Mouse (Mus musculus) heart, postnatal 0 days (tissue): ENCODE results near the gene Mllt10.

Experiments used
- CTCF ChIP-seq: IDR thresholded peaks from 2 replicates; pipeline ENCODE4 v1.5.1; 2016; ENCODE audit warnings: antibody characterized with exemption, control low read depth, low read depth
- EP300 ChIP-seq: IDR thresholded peaks from 2 replicates; pipeline ENCODE4 v1.6.1; 2016; ENCODE audit warnings: antibody characterized with exemption, low read depth

DNA sequence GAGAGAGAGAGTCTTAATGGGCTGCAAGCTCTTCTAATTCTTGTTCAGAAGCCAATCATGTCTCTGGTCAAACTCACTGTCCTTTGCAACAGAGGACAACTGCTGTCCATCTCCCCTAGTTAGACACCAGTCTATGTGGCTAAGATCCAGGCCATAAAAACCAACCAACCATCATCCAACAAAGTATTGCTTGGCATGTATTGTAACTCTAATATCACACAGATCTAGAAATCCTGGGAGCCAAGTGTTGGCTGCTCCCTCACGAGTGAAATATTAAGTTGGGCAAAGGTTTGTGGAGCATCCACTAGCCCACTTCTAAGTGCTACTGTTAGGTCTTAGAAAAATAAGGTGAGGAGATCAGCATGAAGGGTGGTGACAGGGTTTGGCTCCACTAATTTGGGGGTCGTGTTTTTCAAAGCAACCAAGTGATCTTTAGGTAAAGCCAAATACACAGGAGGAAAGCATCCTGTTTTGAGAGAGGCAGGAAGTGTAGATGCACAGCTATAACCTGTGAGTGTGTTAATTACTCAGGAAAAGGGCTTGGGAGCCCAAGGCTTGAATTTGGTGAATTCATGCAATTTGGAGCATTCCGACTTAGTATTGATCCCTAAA is 16.8 kb upstream of the Mllt10 start:
- TF ChIP-seq EP300: no peak
- TF ChIP-seq CTCF: no peak
